Mouse (Mus musculus) erythroblast, adult 5-6 weeks (primary cell): ENCODE measurements around the gene Tnfaip3. TPM values are rescaled to one million over a fixed set of nuclear protein-coding genes. Genes with fewer than 3 reads are reported as not detected.

Experiments used
- ATAC-seq: replicated peaks from 2 replicates; pipeline ENCODE4 v1.8.0; 2016; ENCODE audit warnings: moderate number of reproducible peaks, mild to moderate bottlenecking, moderate TSS enrichment, inconsistent platforms; ENCODE audit not compliant: poor library complexity, low FRiP score, severe bottlenecking
- total RNA-seq, 2 experiments: library from RNA; stranded (forward) in 1 of 2; stranded (reverse) in 1 of 2; fragments of 150-400 nt in 1 of 2; fragments of 200-764, 138-1000 nt in 1 of 2; gene quantifications; 2 replicates each; pipeline versions ENCODE4 v1.2.3 to v1.2.4; 2015 to 2017; ENCODE audit warnings: low replicate concordance in 2 of 2

The Tnfaip3 gene
- total RNA-seq, 2 experiments from 2014 or later, result 2.9 to 4.0 TPM

GRCm38 (mm10) chr10:19022272-19022671, 6.8 kb upstream of the Tnfaip3 start:
- ATAC-seq, result no peak

GRCm38 (mm10) chr10:19016823-19017471, 1.5 kb upstream of the Tnfaip3 start:
- no peak for ATAC-seq

DNA sequence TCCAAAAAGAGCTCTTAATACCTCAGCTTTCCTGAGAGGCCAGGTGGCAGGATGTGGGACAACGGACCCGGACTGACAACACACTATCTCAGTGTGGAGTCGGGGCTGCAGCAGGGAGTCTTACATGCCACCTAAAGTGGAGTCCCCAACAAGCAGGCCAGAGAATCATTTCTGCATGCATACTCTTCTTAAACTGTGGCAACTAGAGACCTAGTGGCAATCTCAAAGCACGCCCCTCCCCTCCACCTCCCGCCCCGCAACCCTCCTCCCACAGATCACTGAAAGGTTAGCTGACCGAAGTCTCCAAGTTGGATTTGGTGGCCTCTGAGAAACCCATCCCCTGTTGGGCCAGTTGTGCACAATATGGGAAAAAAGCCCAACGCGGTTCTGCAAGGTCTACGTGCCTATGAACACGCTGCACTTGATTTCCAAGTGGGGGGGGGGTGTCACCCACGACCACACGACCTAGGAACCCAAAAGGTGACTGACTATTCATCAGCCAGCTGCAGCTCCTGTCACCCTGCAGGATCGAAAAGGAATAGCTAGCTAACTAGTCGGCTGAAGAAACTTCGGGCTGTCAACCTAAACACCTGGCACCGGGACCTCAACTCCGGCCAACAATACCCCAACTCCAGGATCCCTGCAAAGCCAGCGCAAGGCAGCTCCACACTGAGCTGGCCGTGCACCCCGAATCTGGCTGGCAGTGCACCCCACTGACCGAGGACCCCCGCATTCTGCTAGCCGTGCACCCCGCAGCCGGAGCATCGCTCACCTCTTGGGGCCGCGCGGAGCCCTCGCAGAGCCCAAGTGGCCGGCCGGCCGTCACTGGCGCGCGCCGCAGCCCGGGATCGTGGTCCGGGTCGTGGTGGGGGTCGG, 838 bp downstream of the Tnfaip3 start:
- peak; percentile 42; the same call in 1 of the 2 replicates for ATAC-seq

- ATAC-seq, result no peak
These were observed 2.1 kb downstream of the Tnfaip3 start for GRCm38 (mm10) chr10:19013351-19013750.

DNA sequence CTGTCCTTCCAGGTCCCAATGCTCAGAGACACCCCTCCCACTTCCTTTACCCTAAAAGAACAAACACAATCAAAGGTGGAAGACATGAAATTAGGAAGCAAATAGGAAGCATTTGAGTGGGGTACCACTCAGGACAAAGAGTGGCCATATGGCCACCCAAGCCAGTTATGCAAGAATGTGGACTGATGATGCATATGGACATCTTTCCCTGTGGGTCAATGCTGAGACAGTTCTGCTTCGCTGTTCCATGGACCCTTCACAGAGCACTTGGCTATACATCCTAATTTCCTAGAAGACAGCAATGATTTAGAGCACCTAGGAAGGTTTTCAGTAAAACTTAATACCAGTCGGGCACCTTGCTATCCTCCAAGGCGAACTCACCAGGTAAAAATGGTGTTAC, 2.8 kb downstream of the Tnfaip3 start:
- no peak for ATAC-seq

- no peak for ATAC-seq
These were observed 3.5 kb downstream of the Tnfaip3 start for GRCm38 (mm10) chr10:19011832-19012440.

DNA sequence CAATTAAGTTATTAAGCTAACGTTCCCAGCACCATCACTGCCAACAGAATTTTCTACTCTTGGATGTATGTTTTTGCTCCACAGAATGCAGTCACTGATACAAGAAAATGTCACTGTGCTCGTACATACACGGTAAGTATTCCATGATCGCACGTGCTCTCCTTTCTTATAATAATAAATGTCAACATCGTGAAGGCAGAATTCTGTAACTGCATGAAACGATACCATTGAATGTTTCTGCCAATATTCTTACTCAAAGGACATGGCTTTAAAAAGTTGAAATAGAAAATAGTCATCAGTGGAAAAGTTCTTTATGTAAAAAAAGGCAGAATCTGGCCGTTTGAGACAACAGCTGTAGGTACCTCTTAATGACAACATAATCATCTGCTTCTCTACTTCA, 5.0 kb downstream of the Tnfaip3 start:
- no peak for ATAC-seq

DNA sequence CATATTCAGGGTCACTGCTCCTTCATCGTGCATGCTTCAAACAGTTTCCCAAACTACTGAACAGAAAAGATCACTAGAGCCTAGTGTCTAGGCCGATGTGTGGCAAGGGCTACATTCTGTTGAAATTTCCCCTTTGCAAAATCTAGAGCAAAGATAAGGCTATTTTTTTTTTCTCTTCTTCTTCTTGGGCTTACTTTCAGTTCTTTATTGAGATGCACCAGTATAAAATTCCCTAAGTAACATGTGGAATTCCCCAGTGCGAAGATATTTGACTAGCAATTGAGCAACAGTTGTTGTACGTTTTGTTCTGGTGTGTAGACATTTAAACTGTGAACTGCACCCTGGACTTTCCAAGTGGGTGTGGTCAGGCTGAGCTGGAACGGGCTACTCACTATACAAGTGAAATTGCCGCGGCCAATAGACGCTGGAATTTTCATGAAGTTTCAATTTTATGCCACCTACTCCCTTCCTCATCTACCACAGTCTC, 6.2 kb downstream of the Tnfaip3 start:
- ATAC-seq, result no peak

DNA sequence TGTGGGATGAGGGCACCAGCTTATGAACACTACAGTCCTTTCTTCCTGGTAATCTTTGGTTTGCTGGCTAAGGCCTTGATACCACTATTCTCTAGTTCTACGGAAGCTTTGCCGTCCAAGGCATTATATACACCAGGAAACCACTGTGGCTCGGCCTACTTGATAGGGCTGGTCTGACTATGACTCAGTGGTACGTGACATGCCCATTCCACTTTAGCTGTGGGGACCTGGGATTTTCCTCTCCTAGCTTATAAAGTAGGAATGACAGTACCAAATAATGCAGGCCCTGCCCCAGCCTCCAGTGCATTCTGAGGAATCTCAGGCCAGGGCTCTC, 6.9 kb downstream of the Tnfaip3 start:
- ATAC-seq, result no peak

DNA sequence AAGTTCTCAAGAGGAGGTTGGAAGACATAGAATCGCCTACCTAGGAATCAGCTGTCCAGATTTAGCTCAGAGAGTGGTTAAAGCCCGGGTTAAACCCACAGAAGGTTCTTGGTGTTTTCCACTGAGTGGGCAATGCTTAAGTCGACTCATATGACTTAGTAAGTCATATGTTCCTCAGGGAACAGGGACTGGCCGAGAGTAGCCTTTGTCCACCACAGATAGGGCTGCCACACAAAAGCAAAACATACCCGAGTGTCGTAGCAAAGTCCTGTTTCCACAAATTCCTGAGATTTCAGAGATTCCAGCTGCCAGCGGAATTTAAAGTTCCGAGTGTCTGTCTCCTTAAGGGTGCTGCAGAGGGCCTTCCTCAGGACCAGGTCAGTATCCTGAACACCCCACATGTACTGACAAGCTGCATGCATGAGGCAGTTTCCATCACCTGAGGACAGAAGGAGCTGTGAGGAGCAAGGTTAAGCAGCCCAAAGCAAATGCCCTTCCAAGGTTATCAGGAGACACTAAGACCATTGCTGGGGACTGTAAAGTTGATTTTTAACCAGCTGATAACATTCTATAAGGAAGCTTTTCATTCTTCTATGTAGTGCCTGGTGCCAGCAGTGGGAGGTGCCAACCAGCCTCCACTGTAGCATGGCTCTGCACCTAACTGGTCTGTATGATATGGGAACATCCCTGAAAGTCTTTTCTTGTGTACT, 7.4 kb downstream of the Tnfaip3 start:
- ATAC-seq, result no peak

DNA sequence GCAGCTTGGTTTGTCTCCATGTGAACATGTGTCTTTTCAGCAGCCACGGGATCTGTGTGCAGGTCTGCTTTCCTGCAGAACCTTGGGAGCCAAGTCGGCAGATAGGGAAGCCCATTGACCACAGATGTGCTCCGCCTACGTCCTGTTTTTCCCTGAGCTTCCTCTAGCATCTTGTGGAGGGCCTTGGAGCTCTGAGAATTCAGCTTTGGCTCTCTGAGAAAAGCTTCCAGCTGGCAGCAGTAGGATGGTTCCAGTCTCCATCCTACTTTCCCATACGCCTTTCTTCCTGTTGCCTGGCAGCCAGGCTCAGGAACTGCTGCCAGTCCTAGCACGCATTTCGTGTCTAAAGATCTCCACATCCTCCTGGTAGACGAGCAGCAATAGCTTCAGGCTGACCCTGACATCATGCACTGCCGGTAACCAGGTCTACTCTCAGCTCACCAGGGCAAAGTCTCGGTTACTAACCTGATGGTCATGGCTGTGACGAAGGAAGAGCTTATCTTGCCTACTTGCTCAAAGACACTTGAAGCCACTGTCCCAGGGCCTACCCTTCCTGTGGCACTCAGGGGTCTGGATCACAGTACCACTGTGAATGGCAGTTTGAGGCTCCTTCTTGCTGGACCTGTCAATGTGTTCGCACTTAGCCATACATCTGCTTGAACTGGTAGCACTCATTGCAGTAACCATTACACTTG, 13.2 kb downstream of the Tnfaip3 start:
- ATAC-seq, result no peak

DNA sequence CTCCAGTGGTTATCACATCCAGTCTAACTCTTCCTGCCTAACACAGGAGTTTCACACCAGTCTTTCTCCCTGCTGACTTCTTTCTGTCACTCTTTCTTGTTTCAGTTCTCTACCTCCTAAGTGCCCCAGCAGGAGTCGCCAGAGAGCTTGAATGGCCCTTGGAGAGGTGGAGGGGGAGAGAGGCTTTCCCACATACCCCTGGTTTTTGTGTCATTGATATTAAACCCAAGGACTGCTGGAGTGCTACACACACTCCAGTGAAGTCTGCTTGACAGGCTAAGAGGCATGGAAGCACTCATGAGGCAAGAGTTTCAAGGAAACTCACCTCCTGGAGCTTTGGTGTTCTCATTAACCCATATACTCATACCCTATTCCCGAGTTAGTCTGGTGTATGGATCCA, 16.0 kb downstream of the Tnfaip3 start:
- ATAC-seq, result no peak

GRCm38 (mm10) chr10:18996331-18996730, 19.1 kb downstream of the Tnfaip3 start:
- ATAC-seq, result no peak

GRCm38 (mm10) chr10:18995465-18996261, 19.8 kb downstream of the Tnfaip3 start:
- ATAC-seq, result no peak

GRCm38 (mm10) chr10:18992971-18993370, 22.5 kb downstream of the Tnfaip3 start:
- no peak for ATAC-seq

DNA sequence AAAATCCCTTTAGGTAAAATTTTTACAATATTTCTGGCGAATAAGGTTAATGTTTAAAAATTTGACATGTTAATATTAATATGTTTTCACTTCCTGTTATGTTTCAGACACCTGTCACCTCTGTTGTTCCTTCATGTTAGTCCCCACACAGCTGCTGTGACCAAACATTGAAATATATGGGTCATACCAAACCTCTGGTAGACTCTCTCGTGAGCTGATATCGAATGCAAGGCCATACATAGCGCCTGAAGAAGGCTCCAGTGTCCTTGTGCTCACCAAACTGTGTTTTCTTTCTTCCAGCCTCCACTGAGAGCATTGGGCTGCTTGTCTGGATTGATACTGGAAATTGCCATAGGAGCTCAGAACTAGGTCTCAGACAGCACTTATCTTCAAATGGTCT, 24.4 kb downstream of the Tnfaip3 start:
- ATAC-seq, result no peak

DNA sequence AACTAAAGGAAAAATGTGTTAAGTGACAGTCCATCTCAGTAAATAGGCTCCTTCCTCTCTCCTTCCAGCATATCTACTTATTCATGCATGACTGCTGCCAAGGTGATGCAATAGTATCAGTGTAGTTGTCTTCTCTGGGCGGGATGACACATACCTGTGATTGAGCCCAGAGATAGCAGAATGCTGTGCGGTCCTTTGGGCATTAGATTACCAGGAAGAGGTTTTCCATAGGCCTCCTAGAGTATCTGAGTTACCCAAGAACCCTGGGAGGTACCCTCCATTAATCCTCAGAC, 27.6 kb downstream of the Tnfaip3 start:
- ATAC-seq, result no peak

- ATAC-seq, result no peak
These were observed 28.2 kb downstream of the Tnfaip3 start for GRCm38 (mm10) chr10:18987046-18987906.
